Mouse (Mus musculus): ENCODE results near the gene Haspin.

GRCm38 (mm10) chr11:73155071-73155470, 17.0 kb upstream of the Haspin start:
- no peak for TF ChIP-seq POLR2A (IDR thresholded peaks at IDR 0.05; ENCODE audit: control insufficient read depth in 1 of 2, insufficient read depth in 1 of 2, low read depth in 1 of 2, low read length in 2 of 2, poor library complexity in 1 of 2)
- no peak for TF ChIP-seq GATA1 (IDR thresholded peaks at IDR 0.05; ENCODE audit: low read depth, low read length)
- TF ChIP-seq SMC3 (IDR thresholded peaks at IDR 0.05; ENCODE audit: low read depth, low read length) = no peak
- TF ChIP-seq POLR2AphosphoS5 (IDR thresholded peaks at IDR 0.05; ENCODE audit: borderline replicate concordance, low read depth, low read length) = no peak
- no peak for TF ChIP-seq CTCF (IDR thresholded peaks at IDR 0.05 in 2 of 3, conservative IDR thresholded peaks at IDR 0.05 in 1 of 3; ENCODE audit: control insufficient read depth in 1 of 3, insufficient read depth in 1 of 3, low read depth in 2 of 3, low read length in 3 of 3, poor library complexity in 1 of 3, severe bottlenecking in 1 of 3)
- no peak for TF ChIP-seq MYC (IDR thresholded peaks at IDR 0.05; ENCODE audit: low read depth, low read length)
- TF ChIP-seq SIN3A (IDR thresholded peaks at IDR 0.05; ENCODE audit: low read length) = no peak
